Mouse (Mus musculus): ENCODE measurements around the gene Irs1. TPM values are rescaled to one million over a fixed set of nuclear protein-coding genes. Genes with fewer than 3 reads are reported as not detected.
A peak's percentile ranks its signal among the peaks of the same experiment; 100 is the strongest.

The Irs1 gene
- polyA plus RNA-seq (2015; fragmentation: Nextera tagmentation; extraction: Ambion mirVana) = 8.5 and 8.7 TPM in 2 replicates

DNA sequence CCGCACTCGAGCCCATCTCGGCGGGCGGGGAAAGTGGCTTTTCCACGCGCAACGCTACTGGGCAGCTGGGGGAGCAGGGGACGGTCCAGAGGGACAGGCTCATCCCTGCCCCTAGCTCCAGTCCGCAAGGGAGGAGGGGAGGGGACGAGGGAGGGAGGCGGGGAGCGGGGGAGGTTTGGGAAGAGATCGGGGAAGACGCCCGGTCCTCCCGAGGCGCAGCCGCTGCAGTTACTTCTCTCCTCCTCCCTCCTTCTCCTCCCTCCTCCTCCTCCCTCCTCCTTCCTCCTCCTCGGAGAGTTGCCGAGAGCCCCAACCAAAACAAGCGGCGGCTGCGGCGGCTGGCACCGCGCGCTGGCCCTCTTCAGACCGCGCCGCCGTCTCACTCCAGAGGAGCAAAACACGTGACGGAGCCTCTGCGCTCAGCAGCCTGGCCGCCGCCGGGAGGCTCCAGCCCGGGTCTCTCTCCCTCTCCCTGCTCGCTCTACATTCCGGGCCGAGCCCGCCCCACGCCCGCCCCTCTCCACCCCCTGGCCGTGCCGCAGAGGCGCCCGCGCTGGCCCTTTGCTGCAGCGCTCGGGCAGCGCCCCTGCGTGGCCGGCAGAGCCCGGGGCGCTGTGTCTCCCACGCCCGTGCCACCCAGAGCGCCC lies at the start of gene Irs1:
Gene Irs1 (minus strand): TSS at position 266 of the 647 bp plus-strand sequence.
- ATAC-seq (ENCODE audit: low FRiP score) = peak; percentile 80

DNA sequence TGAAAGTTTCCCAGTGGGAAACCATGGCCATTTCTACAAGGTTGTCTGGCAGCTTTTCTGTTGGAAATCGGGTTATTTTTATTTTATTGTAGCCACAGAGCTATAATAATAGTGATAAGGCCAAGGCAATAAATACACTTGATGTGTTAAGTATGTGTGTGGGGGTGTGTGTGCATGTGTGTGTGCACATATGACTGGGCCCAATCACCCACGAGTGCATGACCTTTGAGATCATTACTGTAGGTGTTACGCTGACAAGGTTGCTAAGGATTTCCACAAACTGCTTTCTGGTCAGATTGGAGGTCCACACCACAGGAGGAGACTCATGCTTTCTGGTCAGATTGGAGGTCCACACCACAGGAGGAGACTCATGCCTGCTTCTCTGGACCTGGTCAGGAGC lies 43.3 kb upstream of the Irs1 start:
- no peak overlapping the region for H3K4me3 ChIP-seq
- H3K36me3 ChIP-seq = no peaks in the 10 kb centered on the region
- no peak overlapping the region for H3K9ac ChIP-seq
- H3K4me2 ChIP-seq = no peak overlapping the region
- 88% methylated on average over 3 of the region's 3 CpGs for WGBS
- no peak for ATAC-seq (ENCODE audit: low FRiP score)
- H3K9me3 ChIP-seq = no peaks in the 10 kb centered on the region
- no peaks in the 10 kb centered on the region for H3K27me3 ChIP-seq
- H3K4me1 ChIP-seq (replicated peaks) = 0 out of 2 replicates have a peak, but pooled peaks cover 2% of the 10 kb centered on the region
- H3K27ac ChIP-seq = no peak overlapping the region

More for the DNA sequence above, at the start of gene Irs1:
- H3K4me3 ChIP-seq = peak within 1 kb of the TSS; percentile 75
- H3K36me3 ChIP-seq = peaks cover 19% of the 10 kb centered on the region
- no peaks in the 10 kb centered on the region for H3K9me3 ChIP-seq
- no peaks in the 10 kb centered on the region for H3K27me3 ChIP-seq
- peaks cover 54% of the 10 kb centered on the region for H3K4me1 ChIP-seq (replicated peaks)
- WGBS = 0% methylated on average over 40 of the region's 60 CpGs
- peak within 1 kb of the TSS; percentile 91 for H3K9ac ChIP-seq
- H3K27ac ChIP-seq = peak within 1 kb of the TSS; percentile 98
- H3K4me2 ChIP-seq = peak within 1 kb of the TSS; percentile 67

DNA sequence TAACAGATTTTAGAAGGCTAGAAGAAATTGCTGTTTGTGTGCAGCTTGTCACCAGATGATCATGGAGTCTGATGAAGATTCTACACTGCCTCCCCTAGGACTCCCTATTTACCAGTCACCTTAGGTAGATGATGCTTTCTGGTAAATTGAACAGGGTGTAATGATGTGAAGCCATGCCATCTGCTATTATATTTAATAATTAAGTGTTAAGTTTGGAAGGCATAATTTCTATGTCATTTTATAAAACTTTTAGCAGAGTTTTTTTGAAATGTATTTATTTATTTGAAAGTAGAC lies 38.7 kb upstream of the Irs1 start:
- Histone ChIP-seq H3K4me2 (no peak overlapping the region), H3K27ac (no peak overlapping the region), H3K4me3 (no peak overlapping the region), H3K36me3 (no peaks in the 10 kb centered on the region), H3K4me1 (replicated peaks) (0 out of 2 replicates have a peak, but pooled peaks cover 2% of the 10 kb centered on the region), H3K27me3 (no peaks in the 10 kb centered on the region), H3K9me3 (no peaks in the 10 kb centered on the region), H3K9ac (no peak overlapping the region)
- ATAC-seq (ENCODE audit: low FRiP score) = no peak

DNA sequence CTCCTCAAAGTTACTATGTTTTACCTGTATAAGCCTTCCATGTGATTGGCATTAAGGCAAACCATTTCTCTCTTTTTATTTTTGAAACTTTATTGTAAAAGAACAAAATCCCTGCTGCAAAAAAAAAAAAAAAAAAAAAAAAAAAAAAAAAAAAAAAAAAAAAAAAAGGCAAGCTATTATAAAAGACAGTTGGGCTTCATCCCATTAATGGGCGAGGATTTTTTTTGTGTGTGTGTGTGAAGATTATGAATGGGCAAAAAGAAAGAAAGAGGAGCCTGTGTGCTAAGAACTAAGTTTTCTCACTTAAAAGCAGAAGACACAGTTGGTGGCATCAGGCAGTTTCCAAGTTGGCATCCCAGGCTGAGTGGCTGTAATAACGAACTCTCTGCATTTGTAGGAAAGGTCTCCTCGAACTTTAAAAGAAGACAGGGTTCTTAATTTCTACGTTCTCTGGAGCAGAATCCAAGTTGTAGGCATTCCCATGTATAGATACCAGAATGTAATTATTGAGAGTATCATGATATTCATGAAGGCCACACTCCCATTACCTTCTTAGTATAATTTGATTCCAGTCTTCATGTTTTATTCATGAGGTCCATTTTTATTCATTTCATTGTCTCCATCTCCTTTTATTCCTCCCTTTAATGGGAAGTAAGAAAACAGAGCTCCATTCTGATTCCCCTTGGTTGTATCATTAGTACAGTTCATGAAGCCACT lies 38.2 kb upstream of the Irs1 start:
- H3K4me3 ChIP-seq = no peak overlapping the region
- no peak overlapping the region for H3K4me2 ChIP-seq
- ATAC-seq (ENCODE audit: low FRiP score) = no peak
- no peaks in the 10 kb centered on the region for H3K9me3 ChIP-seq
- WGBS = 40% methylated on average over 4 of the region's 4 CpGs
- no peak overlapping the region for H3K9ac ChIP-seq
- H3K36me3 ChIP-seq = no peaks in the 10 kb centered on the region
- no peak overlapping the region for H3K27ac ChIP-seq
- peaks cover 6% of the 10 kb centered on the region for H3K4me1 ChIP-seq (replicated peaks)
- no peaks in the 10 kb centered on the region for H3K27me3 ChIP-seq

DNA sequence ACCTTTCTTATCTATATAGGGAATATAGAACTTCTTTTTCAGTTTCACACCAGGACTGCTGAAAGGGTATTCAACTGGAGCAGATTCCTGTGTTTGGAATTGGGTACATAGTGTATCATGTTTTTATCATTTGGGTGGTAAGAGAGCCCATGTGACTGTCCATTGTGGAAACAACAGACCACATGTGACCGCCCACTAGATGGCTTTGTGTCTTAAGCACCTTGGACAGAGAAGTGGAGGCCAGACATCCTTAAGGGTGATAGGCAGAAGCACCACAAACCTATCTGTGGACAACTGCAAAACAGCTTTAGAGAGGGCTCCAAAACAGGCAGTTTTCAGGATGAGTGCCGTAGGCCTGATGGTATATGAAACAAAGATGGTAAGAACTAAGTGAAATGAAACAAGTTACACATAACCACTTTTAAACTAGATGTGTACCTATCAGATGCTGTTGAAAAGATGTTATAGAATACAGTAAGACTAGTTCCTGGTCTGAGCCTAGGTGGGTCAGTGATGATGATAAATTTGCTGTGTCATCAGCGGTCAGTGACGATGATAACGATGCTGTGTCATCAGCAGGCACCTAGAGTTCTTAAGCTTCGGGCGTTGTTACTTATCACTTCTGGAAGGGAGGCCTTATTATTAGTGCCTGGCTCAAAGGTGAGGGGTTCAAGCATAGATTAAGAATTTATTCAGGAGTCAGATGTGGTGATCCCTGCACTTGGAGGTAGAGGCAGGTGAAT lies 37.0 kb upstream of the Irs1 start:
- H3K27ac ChIP-seq = no peak overlapping the region
- no peak overlapping the region for H3K4me2 ChIP-seq
- no peak for ATAC-seq (ENCODE audit: low FRiP score)
- 95% methylated on average over 7 of the region's 7 CpGs for WGBS
- no peaks in the 10 kb centered on the region for H3K36me3 ChIP-seq
- H3K27me3 ChIP-seq = no peaks in the 10 kb centered on the region
- peaks cover 14% of the 10 kb centered on the region for H3K4me1 ChIP-seq (replicated peaks)
- no peaks in the 10 kb centered on the region for H3K9me3 ChIP-seq
- H3K9ac ChIP-seq = no peak overlapping the region
- H3K4me3 ChIP-seq = no peak overlapping the region

DNA sequence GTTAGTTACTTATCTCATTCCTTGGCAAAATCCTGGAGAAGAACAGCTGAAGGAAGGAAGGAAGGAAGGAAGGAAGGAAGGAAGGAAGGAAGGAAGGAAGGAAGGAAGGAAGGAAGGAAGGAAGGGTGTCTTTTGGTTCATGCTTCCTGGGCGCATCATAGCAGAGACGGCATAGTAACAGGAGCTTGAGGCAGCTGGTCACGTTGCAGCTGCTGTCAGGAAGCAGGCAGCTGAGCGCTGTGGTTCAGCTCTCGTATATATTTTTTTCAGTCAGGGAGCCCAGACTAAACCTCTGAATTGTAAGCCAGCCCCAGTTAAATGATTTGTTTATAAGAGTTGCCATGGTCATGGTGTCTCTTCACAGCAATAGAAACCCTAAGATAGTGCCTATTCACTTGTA lies 34.9 kb upstream of the Irs1 start:
- no peak overlapping the region for H3K4me2 ChIP-seq
- WGBS = 73% methylated on average over 5 of the region's 5 CpGs
- no peak overlapping the region for H3K4me3 ChIP-seq
- ATAC-seq (ENCODE audit: low FRiP score) = no peak
- no peak overlapping the region for H3K9ac ChIP-seq
- H3K4me1 ChIP-seq (replicated peaks) = peaks cover 27% of the 10 kb centered on the region
- no peaks in the 10 kb centered on the region for H3K9me3 ChIP-seq
- no peaks in the 10 kb centered on the region for H3K27me3 ChIP-seq
- no peaks in the 10 kb centered on the region for H3K36me3 ChIP-seq
- H3K27ac ChIP-seq = no peak overlapping the region

DNA sequence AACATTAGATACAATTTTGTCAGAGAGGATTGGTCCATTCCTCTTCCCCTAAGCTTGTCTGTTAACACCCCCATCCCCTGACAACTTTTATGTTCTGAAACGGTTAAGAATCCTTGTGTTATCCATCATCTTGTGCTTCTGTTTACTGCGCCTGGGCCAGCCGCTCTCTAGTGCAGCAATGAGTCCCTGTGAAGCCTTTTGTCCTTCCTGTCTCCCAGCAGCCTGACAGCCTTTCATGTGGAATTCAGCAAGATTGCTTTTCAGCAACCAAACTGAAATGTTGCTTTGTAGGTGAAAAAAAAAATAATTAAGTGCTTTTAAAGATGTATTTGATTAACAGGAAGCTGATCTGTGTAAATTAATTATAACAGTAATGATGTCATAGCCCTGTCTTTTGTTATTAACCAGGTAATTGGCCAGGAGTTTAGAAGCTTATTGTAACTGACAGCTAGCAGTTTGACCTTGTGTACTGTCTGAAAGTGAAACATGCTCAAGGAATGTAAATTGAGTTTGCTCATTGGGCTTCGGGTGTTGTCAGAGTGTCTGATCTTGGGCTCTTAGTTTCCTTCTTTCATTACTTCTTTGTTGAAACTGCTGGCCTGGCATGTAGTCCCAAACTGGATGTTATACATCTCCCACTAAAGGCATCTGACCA lies 33.0 kb upstream of the Irs1 start:
- no peaks in the 10 kb centered on the region for H3K9me3 ChIP-seq
- H3K4me3 ChIP-seq = no peak overlapping the region
- peak overlapping the region; percentile 56 for H3K9ac ChIP-seq
- no peak; the same call in 1 of the 2 replicates for ATAC-seq (ENCODE audit: low FRiP score)
- H3K27me3 ChIP-seq = no peaks in the 10 kb centered on the region
- no peaks in the 10 kb centered on the region for H3K36me3 ChIP-seq
- H3K4me2 ChIP-seq = no peak overlapping the region
- peak overlapping the region; percentile 62; the same call in 1 of the 2 replicates for H3K27ac ChIP-seq
- 21% methylated on average over 4 of the region's 4 CpGs for WGBS
- H3K4me1 ChIP-seq (replicated peaks) = peaks cover 38% of the 10 kb centered on the region

DNA sequence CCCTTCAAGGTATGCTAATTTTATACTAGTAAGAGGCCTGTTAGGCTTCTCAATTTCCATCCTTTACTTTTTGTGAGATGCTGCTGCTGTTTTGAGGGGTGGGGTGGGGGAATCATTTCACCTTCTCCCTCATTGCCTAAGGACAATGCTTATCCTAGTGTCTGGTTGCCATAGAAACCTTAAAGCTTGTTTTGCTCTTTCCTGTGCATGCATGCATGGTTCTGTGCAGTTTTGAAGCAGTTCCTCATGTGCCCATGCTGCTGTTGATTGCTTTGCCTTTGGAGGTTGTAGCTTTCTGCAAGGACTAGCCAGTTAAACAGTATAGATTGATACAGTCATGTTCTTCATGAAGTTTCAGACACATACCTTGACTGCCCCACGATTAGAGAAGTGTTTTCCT lies 30.2 kb upstream of the Irs1 start:
- H3K4me3 ChIP-seq = no peak overlapping the region
- H3K9me3 ChIP-seq = no peaks in the 10 kb centered on the region
- no peak for ATAC-seq (ENCODE audit: low FRiP score)
- no peaks in the 10 kb centered on the region for H3K36me3 ChIP-seq
- peaks cover 47% of the 10 kb centered on the region for H3K4me1 ChIP-seq (replicated peaks)
- no peak overlapping the region for H3K27ac ChIP-seq
- H3K4me2 ChIP-seq = no peak overlapping the region
- H3K27me3 ChIP-seq = no peaks in the 10 kb centered on the region
- 67% methylated on average over 1 of the region's 1 CpGs for WGBS
- H3K9ac ChIP-seq = no peak overlapping the region

DNA sequence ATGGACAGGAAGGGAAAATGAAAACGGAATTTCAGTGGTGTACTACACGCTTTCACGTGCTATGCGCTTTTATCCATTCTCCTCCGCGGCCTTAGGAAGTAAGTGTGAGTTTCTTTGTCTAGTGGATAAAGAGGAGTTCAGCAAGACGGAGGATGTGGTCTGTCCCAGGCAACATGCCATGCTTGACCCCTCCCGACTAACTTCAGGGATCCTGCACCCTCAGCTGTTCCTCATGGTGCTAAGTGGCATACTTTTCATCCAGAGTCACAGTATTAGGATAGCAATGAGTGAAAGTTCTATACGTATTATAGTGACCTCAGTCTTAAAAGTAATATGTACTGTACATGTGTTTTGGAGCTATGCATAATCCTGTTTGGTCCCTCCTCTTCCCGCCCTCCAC lies 29.6 kb upstream of the Irs1 start:
- ATAC-seq (ENCODE audit: low FRiP score) = no peak
- H3K36me3 ChIP-seq = no peaks in the 10 kb centered on the region
- H3K4me1 ChIP-seq (replicated peaks) = peaks cover 49% of the 10 kb centered on the region
- H3K27ac ChIP-seq = peak overlapping the region; percentile 83
- peak overlapping the region; percentile 4; the same call in 1 of the 2 replicates for H3K4me3 ChIP-seq
- H3K9ac ChIP-seq = peak overlapping the region; percentile 58
- peak overlapping the region; percentile 43 for H3K4me2 ChIP-seq
- H3K27me3 ChIP-seq = no peaks in the 10 kb centered on the region
- WGBS = 41% methylated on average over 10 of the region's 10 CpGs
- H3K9me3 ChIP-seq = no peaks in the 10 kb centered on the region

DNA sequence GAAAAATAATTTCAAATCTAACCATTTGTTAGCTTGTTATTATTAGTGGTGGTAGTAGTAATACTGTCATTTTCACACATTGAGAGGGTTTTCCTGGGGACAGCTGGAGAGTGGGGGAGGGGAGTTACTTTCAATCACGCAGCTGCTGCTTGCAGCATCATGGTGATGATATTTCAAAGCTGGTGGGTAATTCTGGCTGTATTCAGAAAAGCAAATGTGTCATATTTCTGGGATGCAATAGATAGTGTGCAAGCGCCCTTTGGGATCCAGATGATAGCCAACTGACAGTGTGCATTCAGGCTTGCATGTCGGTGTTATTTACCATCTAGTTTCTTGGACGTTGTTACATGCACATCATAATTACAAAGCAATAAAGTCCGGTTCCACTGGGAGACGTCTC lies 29.2 kb upstream of the Irs1 start:
- Histone ChIP-seq H3K4me1 (replicated peaks) (peaks cover 51% of the 10 kb centered on the region), H3K4me3 (peak overlapping the region; percentile 4; the same call in 1 of the 2 replicates), H3K4me2 (peak overlapping the region; percentile 43), H3K9me3 (no peaks in the 10 kb centered on the region), H3K9ac (peak overlapping the region; percentile 58), H3K27me3 (no peaks in the 10 kb centered on the region), H3K27ac (peak overlapping the region; percentile 83), H3K36me3 (no peaks in the 10 kb centered on the region)
- WGBS = 28% methylated on average over 6 of the region's 6 CpGs
- ATAC-seq (ENCODE audit: low FRiP score) = no peak

DNA sequence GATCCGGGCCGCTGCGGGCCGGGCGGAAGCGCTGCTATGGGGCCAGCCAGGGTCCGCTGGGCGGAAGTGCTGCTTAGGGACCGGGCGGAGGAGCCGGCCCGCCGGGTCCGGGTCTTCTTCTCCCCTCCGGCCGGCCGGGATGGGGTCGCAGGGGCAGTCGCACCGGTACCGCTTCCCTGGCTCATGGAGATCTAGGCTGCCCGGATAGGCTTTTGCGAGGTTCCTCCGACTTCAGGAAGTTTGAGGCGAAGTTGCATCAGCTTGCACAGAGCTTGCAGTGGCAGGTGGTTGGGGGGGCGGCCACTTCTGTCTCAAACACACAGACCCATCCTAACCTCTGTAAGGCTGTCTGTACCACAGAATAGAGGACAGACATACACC lies 25.5 kb upstream of the Irs1 start:
- Histone ChIP-seq H3K9ac (peak overlapping the region; percentile 87), H3K4me2 (peak overlapping the region; percentile 79), H3K4me1 (replicated peaks) (peaks cover 32% of the 10 kb centered on the region), H3K36me3 (no peaks in the 10 kb centered on the region), H3K27me3 (no peaks in the 10 kb centered on the region), H3K4me3 (peak overlapping the region; percentile 75), H3K27ac (peak overlapping the region; percentile 96), H3K9me3 (no peaks in the 10 kb centered on the region)
- ATAC-seq (ENCODE audit: low FRiP score) = no peak
- under 1% methylated on average over 26 of the region's 26 CpGs for WGBS

DNA sequence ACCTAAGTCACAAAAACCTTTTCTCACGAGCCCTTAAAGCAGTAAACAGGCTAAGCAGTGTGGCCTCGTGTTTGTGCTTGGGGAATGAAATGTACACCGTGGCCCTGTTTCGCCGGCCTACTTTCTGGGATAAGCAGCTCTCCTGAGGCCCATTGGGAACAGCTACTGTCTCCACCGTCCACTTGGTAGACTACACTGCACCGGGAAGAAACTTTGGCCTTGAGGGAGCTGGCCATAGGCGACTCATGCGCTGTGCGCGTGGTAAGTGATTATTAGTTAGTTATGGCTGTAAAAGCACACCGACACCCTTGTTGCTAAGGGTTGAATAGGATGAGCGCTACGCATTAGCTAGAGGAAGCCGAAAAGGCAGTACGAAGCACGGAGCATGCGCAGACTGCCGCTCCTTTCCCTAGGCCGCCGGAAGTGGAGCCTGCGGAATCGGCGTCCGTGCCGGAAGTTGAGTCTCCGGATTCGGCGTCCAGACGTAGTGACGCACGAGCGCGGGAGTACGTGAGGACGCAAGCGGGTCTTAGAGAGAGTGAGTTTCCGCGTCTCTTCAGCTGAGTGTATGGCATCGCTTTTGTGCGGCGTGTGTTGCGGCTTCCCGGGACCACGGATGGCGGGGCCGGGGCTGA lies 25.0 kb upstream of the Irs1 start, which contains the start of gene Rhbdd1:
Gene Rhbdd1 (plus strand): TSS at position 342 of the 635 bp plus-strand sequence.
- Histone ChIP-seq H3K9ac (peak within 1 kb of the TSS; percentile 87), H3K27ac (peak within 1 kb of the TSS; percentile 96), H3K27me3 (no peaks in the 10 kb centered on the region), H3K9me3 (no peaks in the 10 kb centered on the region), H3K4me1 (replicated peaks) (peaks cover 27% of the 10 kb centered on the region), H3K4me3 (peak within 1 kb of the TSS; percentile 75), H3K36me3 (no peaks in the 10 kb centered on the region), H3K4me2 (peak within 1 kb of the TSS; percentile 79)
- ATAC-seq (ENCODE audit: low FRiP score) = peak; percentile 98
- 4% methylated on average over 47 of the region's 47 CpGs for WGBS

All from hindbrain, embryonic 13.5 days (tissue).